Comparison of ENCODE assay signal across 10 mouse cellular contexts in the genomic region with DNA sequence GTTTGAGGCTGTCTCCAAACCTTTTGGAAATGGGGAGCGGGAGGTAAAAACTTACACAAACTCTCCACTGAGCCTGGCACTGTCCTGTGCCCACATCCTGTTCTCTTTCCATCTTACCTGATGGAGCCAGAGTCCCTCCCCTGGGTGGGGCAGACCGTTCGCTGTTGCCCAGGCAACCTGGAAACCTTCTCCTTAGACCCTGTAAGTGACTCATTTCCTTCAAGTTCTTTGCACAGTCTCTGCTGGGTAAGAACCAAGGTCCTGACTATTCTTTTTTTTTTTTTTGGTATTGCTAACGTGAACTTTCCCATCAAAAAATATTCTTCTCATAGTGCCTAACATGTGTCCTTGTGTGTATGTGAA. TPM values are rescaled to one million over a fixed set of nuclear protein-coding genes. Genes with fewer than 3 reads are reported as not detected.
DNase-seq lines count a peak whose midpoint lies in the region; ATAC-seq lines count a peak whose summit lies in the region.
"Had no signal": no experiment of that assay in that cellular context is flagged by ENCODE, and none has a peak within 500 bp of the region (broad histone marks: within the 10 kb centered on the region; RNA-seq: fewer than 3 reads in every experiment).

No protein-coding gene starts in this region.

- no peaks in the 10 kb centered on the region for H3K9me3 ChIP-seq in embryonic facial prominence, embryonic 14.5 days (ENCODE audit: control insufficient read depth, low read length)
- H3K9me3 ChIP-seq in embryonic facial prominence, embryonic 10.5 days: no peaks in the 10 kb centered on the region
- no peaks in the 10 kb centered on the region for H3K9me3 ChIP-seq in forebrain, embryonic 10.5 days

- H3K36me3 ChIP-seq in embryonic facial prominence, embryonic 14.5 days (ENCODE audit: control insufficient read depth, insufficient read depth, low read length): no peaks in the 10 kb centered on the region
- no peaks in the 10 kb centered on the region for H3K36me3 ChIP-seq in embryonic facial prominence, embryonic 10.5 days (replicated peaks)
- H3K36me3 ChIP-seq in forebrain, embryonic 10.5 days (replicated peaks): 0 out of 2 replicates have a peak, but pooled peaks cover 1% of the 10 kb centered on the region

- H3K27ac ChIP-seq in embryonic facial prominence, embryonic 14.5 days (replicated peaks; ENCODE audit: low read depth, low read length): peak overlapping the region; percentile 21; the same call in 1 of the 2 replicates
- no peak overlapping the region for H3K27ac ChIP-seq in embryonic facial prominence, embryonic 10.5 days (replicated peaks)
- H3K27ac ChIP-seq in forebrain, embryonic 10.5 days: no peak overlapping the region

- no peak overlapping the region for H3K4me2 ChIP-seq in embryonic facial prominence, embryonic 14.5 days (ENCODE audit: low read depth, low read length)

- WGBS in embryonic facial prominence, embryonic 14.5 days: 72% methylated on average over 4 of the region's 4 CpGs
- WGBS in embryonic facial prominence, embryonic 10.5 days: 87% methylated on average over 4 of the region's 4 CpGs
- 90% methylated on average over 4 of the region's 4 CpGs for WGBS in forebrain, embryonic 10.5 days

- ATAC-seq in embryonic facial prominence, embryonic 14.5 days (ENCODE audit: low read depth): peak; percentile 48; the same call in 1 of the 2 replicates
- peak; percentile 45 for ATAC-seq in common myeloid progenitor, adult 5-6 weeks (replicated peaks; ENCODE audit: low read depth, poor library complexity, severe bottlenecking)
- ATAC-seq in megakaryocyte-erythroid progenitor cell, adult 5-6 weeks (replicated peaks; ENCODE audit: low FRiP score, low TSS enrichment, poor library complexity, severe bottlenecking): no peak
- ATAC-seq: liver, postnatal 0 days had no signal

- H3K4me1 ChIP-seq in embryonic facial prominence, embryonic 14.5 days (ENCODE audit: control insufficient read depth, insufficient read depth, low read length): peaks cover 47% of the 10 kb centered on the region
- peaks cover 51% of the 10 kb centered on the region for H3K4me1 ChIP-seq in embryonic facial prominence, embryonic 10.5 days
- H3K4me1 ChIP-seq in forebrain, embryonic 10.5 days: peaks cover 44% of the 10 kb centered on the region

- no peak overlapping the region for H3K9ac ChIP-seq in embryonic facial prominence, embryonic 14.5 days (ENCODE audit: low read depth, low read length)
- H3K9ac ChIP-seq: liver, postnatal 0 days had no signal

- no peak overlapping the region for H3K4me3 ChIP-seq in embryonic facial prominence, embryonic 14.5 days (ENCODE audit: low read depth, low read length)
- H3K4me3 ChIP-seq in embryonic facial prominence, embryonic 10.5 days: no peak overlapping the region
- H3K4me3 ChIP-seq in forebrain, embryonic 10.5 days: no peak overlapping the region

- peak; percentile 35 for DNase-seq in embryonic facial prominence, embryonic 14.5 days (ENCODE audit: low spot score)
- DNase-seq in embryonic facial prominence, embryonic 10.5 days (ENCODE audit: low spot score): no peak
- DNase-seq in 3134 (ENCODE audit: extremely low read depth, insufficient read length, low spot score): peak; percentile 86
- peak; percentile 81 for DNase-seq in lung, postnatal 25 days (ENCODE audit: low spot score)
- no peak for DNase-seq in forebrain, embryonic 10.5 days (ENCODE audit: extremely low spot score, low spot score)
- DNase-seq in layer of hippocampus, adult 8-10 months (ENCODE audit: low spot score in 2 of 2): no peak
- DNase-seq: cerebellum, adult 9-11 months; liver, postnatal 0 days had no signal

- no peaks in the 10 kb centered on the region for H3K27me3 ChIP-seq in embryonic facial prominence, embryonic 14.5 days (replicated peaks; ENCODE audit: control insufficient read depth, insufficient read depth, low read length)
- H3K27me3 ChIP-seq in embryonic facial prominence, embryonic 10.5 days (replicated peaks; ENCODE audit: low read depth, poor library complexity, severe bottlenecking): peaks cover 4% of the 10 kb centered on the region; the same call in 1 of the 2 replicates
- H3K27me3 ChIP-seq in forebrain, embryonic 10.5 days (ENCODE audit: poor library complexity, severe bottlenecking): peaks cover 18% of the 10 kb centered on the region

RNA-seq across cellular contexts. Expression of a gene that starts 44.7 kb away (rescaled TPM):
- polyA plus RNA-seq in embryonic facial prominence, embryonic 14.5 days (2014; fragmentation: Nextera tagmentation; extraction: Ambion mirVana): 6.7 and 8.1 TPM in 2 replicates
- 8.1 and 9.1 TPM in 2 replicates for polyA plus RNA-seq in embryonic facial prominence, embryonic 10.5 days (2016; fragmentation: Nextera tagmentation; extraction: Ambion mirVana)
- total RNA-seq in common myeloid progenitor, adult 5-6 weeks (2017): 17.5 and 33.8 TPM in 2 replicates
- 6.2 and 7.3 TPM in 2 replicates for polyA plus RNA-seq in forebrain, embryonic 10.5 days (2016; fragmentation: Nextera tagmentation; extraction: Ambion mirVana)
- total RNA-seq in megakaryocyte-erythroid progenitor cell, adult 5-6 weeks (2014; fragmentation: Nextera tagmentation): 4.0 and 5.5 TPM in 2 replicates
- total RNA-seq in megakaryocyte-erythroid progenitor cell, adult 5-6 weeks (2017): 1.4 and 6.9 TPM in 2 replicates
- 100 to 1,000 TPM in 2 of 4 experiments, 10 to 100 TPM in 2; 96.5 to 140 (median 115) TPM for total RNA-seq in layer of hippocampus, adult 8-10 months (2022)

Comparison
In these comparisons a context has a peak if more than half of its experiments do, and no peak if none do; other contexts are left out.
1. DNase-seq: peak in embryonic facial prominence, embryonic 14.5 days (single experiment), 3134 (single experiment) and lung, postnatal 25 days (single experiment); none in embryonic facial prominence, embryonic 10.5 days (single experiment), forebrain, embryonic 10.5 days (single experiment) and layer of hippocampus, adult 8-10 months (0 of 2).